Mouse (Mus musculus): Measurements from ENCODE around the gene Lmcd1. TPM values are rescaled to one million over a fixed set of nuclear protein-coding genes. Genes with fewer than 3 reads are reported as not detected.

Gene Lmcd1
- total RNA-seq, 2 experiments from 2014 or later: 34.2 to 45.3 TPM

DNA sequence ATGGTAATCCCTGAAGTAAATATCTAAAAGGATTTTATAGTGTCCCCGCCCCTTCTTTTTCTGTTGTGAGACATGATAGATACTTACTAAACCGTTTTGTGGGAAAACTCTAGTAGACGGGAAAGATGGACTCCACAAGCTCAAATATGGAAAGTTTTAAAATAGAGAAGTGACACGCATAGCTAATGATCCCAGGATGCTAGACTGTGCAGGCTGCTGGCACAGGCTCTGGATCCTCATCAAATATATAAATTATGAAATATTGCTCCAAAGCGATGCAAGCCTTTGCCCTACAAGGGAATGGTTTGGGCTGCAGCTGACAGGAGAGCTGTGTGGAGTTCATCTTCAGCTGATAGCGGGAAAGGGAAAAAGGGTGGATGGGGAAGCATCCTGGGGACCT is 64.1 kb downstream of the Lmcd1 start:
- no peak for DNase-seq
- intact Hi-C loops (cut with DNase I): no loop called here

DNA sequence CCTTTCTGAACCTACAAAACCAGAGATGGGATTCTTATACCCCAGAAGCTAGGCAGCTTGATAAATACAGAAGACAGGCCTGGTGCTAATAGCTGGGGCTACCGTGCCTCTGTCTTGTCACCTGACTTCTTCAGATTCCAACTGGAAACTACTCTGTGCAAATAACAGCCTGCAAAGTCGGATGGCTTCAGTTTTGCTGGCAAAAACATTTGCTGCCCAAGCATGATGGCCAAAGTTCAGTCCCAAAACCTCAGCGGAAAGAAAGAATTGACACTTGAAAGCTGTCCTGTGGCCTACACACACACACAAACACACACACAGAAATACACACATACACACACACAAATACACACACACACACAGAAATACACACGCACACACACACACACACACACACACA is 65.5 kb downstream of the Lmcd1 start:
- intact Hi-C loops (cut with DNase I): no loop called here

DNA sequence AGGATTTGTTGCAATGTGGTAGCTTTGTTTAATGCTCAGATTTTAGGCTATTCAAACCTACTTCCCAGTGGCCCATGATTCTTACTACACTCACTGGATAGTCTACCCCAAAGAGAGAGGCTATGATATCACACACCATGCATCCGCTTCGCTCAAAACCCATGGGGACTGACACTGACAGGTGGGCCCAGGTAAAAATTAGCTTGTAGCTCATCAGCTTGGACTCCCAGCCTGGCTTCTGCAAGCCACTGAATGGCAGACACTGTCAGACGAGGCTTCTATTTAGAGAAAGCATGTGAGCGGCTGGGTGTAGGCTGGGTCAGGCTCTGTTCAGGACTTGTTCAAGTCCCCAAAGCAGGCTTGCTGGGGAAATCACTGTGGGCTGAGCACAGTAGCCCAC is 76.9 kb downstream of the Lmcd1 start:
- DNase-seq: no peak
- intact Hi-C loops (cut with DNase I): no loop called here

More for the DNA sequence above, 65.5 kb downstream of the Lmcd1 start:
- no peak for DNase-seq

DNA sequence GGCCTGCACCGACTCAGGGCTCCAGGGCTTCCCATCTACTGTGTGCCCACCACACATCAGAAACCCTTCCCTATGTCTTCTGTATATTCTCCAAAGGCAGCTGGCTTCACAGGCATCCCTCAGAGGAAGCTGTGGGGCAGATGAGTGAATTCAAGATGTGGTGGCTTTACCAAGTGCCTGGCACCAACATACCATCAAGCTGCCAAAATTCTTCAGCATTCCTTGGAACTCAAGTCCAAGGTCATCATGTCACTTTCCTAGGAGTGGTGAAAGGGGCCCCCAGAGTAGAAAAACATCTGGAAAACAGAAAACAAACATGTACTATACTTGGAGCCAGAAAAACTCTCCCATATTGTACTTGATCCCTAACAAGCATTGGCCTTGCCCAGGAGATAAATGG is 85.8 kb downstream of the Lmcd1 start:
- intact Hi-C loops (cut with DNase I): no loop called here
- DNase-seq: no peak

DNA sequence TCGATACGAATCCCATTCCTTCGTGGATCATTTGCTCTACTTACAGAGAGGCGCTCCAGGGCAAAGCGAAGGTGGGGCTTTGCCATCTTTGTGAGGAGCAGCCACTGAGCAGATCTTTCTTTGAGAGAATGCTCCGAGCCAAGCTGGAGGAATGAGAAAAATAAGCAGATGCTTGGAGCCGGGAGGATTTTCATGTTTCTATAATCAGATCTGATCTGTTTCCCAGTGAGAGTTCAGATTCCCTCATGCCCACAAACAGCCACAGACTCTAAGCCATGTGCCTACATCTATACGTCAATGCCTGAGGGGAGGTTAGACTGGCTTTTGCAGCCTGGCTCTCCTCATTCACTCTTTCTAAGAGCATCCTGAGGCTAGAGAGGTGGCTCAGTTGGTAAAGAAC is 87.1 kb downstream of the Lmcd1 start:
- intact Hi-C loops (cut with DNase I): loop anchor here (10.0 kb wide), 1 partner anchor 334 kb away; the partner anchor contains the start of gene Rad18
- no peak for DNase-seq

DNA sequence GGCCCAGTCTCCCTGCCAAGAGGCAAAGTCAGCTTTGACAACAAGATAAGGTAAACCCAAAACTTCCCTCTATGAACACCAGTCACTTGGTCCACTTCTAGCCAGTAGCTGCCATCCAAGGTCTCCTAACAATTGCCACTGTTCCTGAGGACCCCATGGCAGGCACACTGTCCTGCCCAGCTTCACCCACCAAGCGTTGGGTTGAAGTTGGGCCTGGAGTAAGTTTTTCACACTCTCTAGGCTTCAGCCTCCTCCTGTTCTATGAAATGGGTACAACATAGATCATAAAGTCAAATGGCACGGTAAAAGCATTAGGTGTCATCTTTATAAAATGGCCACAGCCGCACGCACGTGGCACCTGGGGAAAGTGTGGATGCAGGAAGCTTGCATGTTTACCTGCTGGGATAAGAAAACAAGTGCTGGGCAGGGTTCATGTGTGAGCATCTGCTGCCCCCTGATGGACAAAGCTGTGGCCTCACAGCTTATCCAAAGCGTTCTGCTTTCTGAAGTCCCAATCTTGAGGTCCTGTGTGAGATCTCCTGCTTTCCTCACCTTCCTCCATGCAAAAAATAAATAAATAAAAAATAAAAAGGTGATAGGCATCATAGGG is 88.9 kb downstream of the Lmcd1 start:
- DNase-seq: peak; percentile 71 to 86
- intact Hi-C loops (cut with DNase I): loop anchor here (1.0 to 10.0 kb wide), 3 partner anchors 88 to 332 kb away; partner anchors contain the start of gene Rad18

DNA sequence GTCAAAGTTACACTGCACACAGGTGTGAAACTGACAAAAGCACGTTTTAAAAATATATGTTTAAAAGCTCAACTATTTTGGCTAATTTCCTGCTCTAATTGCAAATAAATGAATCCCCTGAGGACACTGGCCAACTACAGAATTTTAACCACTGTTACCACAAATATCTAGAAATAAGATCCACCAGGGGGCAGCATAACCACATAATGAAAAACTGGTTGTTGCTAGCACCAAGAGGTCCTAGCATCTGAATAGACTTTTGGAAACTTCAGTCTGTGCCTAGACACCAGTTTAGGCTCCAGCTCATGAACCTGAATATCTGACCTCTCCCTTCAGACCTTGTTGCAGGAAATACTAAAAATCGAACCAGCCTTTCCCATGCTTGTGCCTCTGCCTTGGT is 91.0 kb downstream of the Lmcd1 start:
- peak; percentile 74 to 88 for DNase-seq
- intact Hi-C loops (cut with DNase I): loop anchor here (1.0 to 10.0 kb wide), 2 partner anchors 120 to 330 kb away; partner anchors contain the start of gene Rad18

DNA sequence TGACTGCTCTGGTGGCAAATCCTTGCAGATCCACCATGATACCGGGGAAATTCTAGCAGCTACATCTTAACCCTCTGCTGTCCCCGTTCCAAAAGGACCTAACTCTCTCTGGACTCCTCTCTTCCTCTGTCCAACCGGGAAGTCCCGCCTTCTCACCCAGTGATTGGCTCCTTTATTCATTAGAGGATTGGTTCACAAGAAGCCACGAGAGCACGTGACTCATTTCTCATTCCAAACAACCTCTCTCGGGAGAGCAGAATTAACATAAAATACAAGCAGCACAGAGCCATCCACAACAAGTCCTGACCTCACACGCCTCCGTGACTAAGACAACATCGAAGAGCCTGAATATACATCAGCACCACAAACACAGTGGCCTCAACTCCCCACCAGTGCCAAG is 91.7 kb downstream of the Lmcd1 start:
- intact Hi-C loops (cut with DNase I): loop anchor here (5.0 to 10.0 kb wide), 2 partner anchors 330 to 637 kb away; partner anchors contain the start of gene Rad18
- peak; percentile 18 to 30 for DNase-seq

DNA sequence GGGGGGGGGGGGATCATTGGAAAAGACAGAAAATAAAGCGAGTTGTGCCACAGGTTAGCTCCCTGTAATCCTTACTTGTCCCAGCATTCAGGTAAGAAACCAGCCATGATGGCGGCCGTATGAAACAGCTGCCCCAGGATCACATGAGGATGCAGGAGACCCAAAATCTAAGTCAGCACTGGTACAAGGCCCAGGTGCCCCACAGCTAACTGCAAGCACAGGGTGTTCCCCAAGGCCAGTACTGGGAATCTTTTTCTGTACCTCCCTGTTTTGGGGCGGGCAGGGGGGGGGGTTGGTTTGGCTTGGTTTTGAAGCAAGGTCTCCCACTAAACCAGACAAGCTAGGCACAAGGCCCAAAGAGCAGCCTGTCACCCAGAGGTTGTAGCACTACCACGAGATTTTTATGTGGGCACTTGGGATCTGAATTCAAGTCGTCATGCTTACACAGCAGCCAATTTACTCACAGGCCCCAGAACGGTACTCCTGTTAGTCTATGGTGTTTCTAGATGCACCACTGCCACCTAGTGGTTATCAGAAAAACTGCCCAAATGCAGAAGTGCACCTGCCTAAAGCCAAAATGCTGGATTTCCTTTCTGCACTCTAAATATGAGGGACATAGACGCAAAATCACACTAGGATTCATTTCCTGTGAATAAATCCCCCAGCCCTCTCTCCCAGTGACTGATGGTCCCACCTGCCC is 100.5 kb downstream of the Lmcd1 start:
- DNase-seq: peak; percentile 38 to 72
- intact Hi-C loops (cut with DNase I): loop anchor here (10.0 kb wide), 1 partner anchor 411 kb away; no protein-coding TSS in a partner anchor

DNA sequence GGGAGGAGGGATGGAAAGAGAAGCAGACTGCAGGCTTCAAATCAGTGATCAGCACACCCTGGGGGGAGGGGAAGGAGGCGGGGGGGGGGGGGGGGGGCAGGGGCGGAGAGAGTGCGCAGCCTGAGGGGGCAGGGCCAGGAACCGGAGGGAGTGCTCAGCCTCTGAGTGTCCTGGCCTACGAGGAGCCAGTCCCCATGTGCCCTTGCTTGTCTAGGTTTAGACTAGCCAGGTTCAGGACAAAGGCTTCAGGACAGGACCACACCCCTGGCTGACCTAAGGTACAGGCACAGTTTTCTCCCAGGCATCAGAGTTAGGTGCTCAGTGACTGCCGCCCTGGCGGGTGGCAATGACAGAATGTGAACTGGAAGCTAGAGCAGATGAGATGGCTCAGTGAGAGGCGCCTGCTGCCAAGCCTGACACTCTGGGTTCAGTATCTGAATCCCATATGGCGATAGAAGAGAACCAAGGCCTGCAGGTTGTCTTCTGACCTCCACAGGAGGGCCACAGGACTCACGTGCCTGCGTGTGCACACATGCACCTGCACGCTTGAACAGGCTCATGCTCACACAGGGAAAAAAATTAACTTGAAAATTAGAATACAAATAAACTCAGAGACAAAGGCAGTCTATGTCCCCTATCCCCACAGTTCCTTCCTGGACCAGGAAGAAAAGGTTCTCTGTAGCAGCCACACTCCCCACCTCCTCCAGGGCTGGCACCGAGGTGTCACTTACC is 102.3 kb downstream of the Lmcd1 start:
- intact Hi-C loops (cut with DNase I): loop anchor here (10.0 kb wide), 1 partner anchor 409 kb away; no protein-coding TSS in a partner anchor
- no peak for DNase-seq

DNA sequence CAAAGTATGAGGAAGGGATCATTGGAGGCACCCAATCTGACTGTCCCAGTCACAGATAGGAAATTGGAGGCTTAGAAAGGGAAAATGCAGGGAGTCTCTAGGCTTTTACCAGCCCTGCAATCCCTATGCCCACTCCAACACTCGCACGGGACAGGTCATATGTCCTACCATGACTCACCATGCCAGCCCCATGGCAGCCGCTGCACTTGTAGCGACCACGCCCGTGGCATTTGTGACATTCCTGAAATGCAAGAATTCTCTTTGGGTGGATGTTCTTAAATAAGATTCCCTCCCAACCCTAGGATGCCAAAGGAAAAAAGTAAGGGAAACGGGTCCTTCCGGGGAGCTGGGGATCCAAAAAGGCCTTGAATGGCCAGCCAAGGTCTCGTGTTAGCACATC is 105.5 kb downstream of the Lmcd1 start:
- DNase-seq: no peak
- intact Hi-C loops (cut with DNase I): loop anchor here (10.0 kb wide), 1 partner anchor 406 kb away; no protein-coding TSS in a partner anchor

Other genes with a start within 250 kb of the Lmcd1 start
- gene Ssu2, start 114.3 kb downstream of the Lmcd1 start, total RNA-seq (2021): 1 to 10 TPM; 5.1 to 6.5 TPM
- gene Cav3, start 185.7 kb downstream of the Lmcd1 start, total RNA-seq (2021): 100 to 1,000 TPM; 157 to 162 TPM
- gene Oxtr, start 216.2 kb downstream of the Lmcd1 start, total RNA-seq (2021): under 1 TPM; 0.15 to 0.26 TPM